Comparison of ENCODE assay signal across 8 mouse cellular contexts in genomic region chr2:91078314-91079025, GRCm38 (mm10). TPM values are rescaled to one million over a fixed set of nuclear protein-coding genes. Genes with fewer than 3 reads are reported as not detected.
DNase-seq lines count a peak whose midpoint lies in the region; ATAC-seq and TF ChIP-seq lines count a peak whose summit lies in the region.

No protein-coding gene starts in this region.

- H3K9ac ChIP-seq in lung, embryonic 14.5 days = peak overlapping the region; percentile 69
- H3K9ac ChIP-seq in stomach, postnatal 0 days (ENCODE audit: low read length) = peak overlapping the region; percentile 71

- no peaks in the 10 kb centered on the region for H3K9me3 ChIP-seq in lung, embryonic 14.5 days (ENCODE audit: low read depth, low read length)
- H3K9me3 ChIP-seq in hindbrain, embryonic 10.5 days = no peaks in the 10 kb centered on the region
- no peaks in the 10 kb centered on the region for H3K9me3 ChIP-seq in megakaryocyte, embryonic 14.5 days
- H3K9me3 ChIP-seq in stomach, postnatal 0 days (ENCODE audit: control insufficient read depth, low read length) = no peaks in the 10 kb centered on the region

- no peak overlapping the region for H3K27ac ChIP-seq in lung, embryonic 14.5 days (ENCODE audit: low read depth)
- H3K27ac ChIP-seq in hindbrain, embryonic 10.5 days = peak overlapping the region; percentile 86
- no peak overlapping the region for H3K27ac ChIP-seq in stomach, postnatal 0 days (replicated peaks)

- TF ChIP-seq CTCF in lung, embryonic 14.5 days (IDR thresholded peaks at IDR 0.05; ENCODE audit: low read depth) = no peak
- TF ChIP-seq CTCF in stomach, postnatal 0 days (IDR thresholded peaks at IDR 0.05; ENCODE audit: low read depth) = no peak

- peak; percentile 77 for ATAC-seq in lung, embryonic 14.5 days (ENCODE audit: insufficient read depth)
- peak; percentile 16 for ATAC-seq in common myeloid progenitor, adult 5-6 weeks (replicated peaks; ENCODE audit: low read depth, poor library complexity, severe bottlenecking)
- ATAC-seq in stomach, postnatal 0 days (ENCODE audit: low FRiP score, low TSS enrichment) = peak; percentile 53; the same call in 1 of the 2 replicates

- H3K27me3 ChIP-seq in lung, embryonic 14.5 days (ENCODE audit: insufficient read depth, low read length) = no peaks in the 10 kb centered on the region
- H3K27me3 ChIP-seq in hindbrain, embryonic 10.5 days (ENCODE audit: insufficient read depth, poor library complexity, severe bottlenecking) = peaks cover 12% of the 10 kb centered on the region; the same call in 1 of the 2 replicates
- H3K27me3 ChIP-seq in megakaryocyte, embryonic 14.5 days (replicated peaks) = no peaks in the 10 kb centered on the region
- H3K27me3 ChIP-seq in stomach, postnatal 0 days (ENCODE audit: control insufficient read depth, insufficient read depth, low read length) = no peaks in the 10 kb centered on the region

- H3K4me2 ChIP-seq in lung, embryonic 14.5 days = peak overlapping the region; percentile 91
- peak overlapping the region; percentile 94 for H3K4me2 ChIP-seq in stomach, postnatal 0 days (replicated peaks; ENCODE audit: low read depth)

- WGBS in lung, embryonic 14.5 days = 2% methylated on average over 23 of the region's 36 CpGs
- WGBS in hindbrain, embryonic 10.5 days = 2% methylated on average over 33 of the region's 36 CpGs
- WGBS in stomach, postnatal 0 days = 1% methylated on average over 28 of the region's 36 CpGs

- intact Hi-C loops in left cerebral cortex, postnatal 25 days (cut with DNase I) = no loop called here

- no peak for TF ChIP-seq EP300 in stomach, postnatal 0 days (optimal IDR thresholded peaks at IDR 0.05)

- no peaks in the 10 kb centered on the region for H3K4me1 ChIP-seq in lung, embryonic 14.5 days (ENCODE audit: insufficient read depth)
- peaks cover 24% of the 10 kb centered on the region for H3K4me1 ChIP-seq in hindbrain, embryonic 10.5 days (replicated peaks)
- peaks cover 69% of the 10 kb centered on the region for H3K4me1 ChIP-seq in megakaryocyte, embryonic 14.5 days
- H3K4me1 ChIP-seq in stomach, postnatal 0 days (replicated peaks; ENCODE audit: control insufficient read depth, insufficient read depth) = no peaks in the 10 kb centered on the region

- peak; percentile 54 for DNase-seq in lung, embryonic 14.5 days
- DNase-seq in lung, postnatal 14 days = no peak
- DNase-seq in hindbrain, embryonic 10.5 days (ENCODE audit: low spot score) = peak; percentile 50
- DNase-seq in stomach, postnatal 0 days (ENCODE audit: low spot score) = no peak
- DNase-seq in left cerebral cortex, postnatal 25 days (ENCODE audit: low spot score in 2 of 2) = no peak
- no peak for DNase-seq in right cerebral cortex, adult 2 months (ENCODE audit: low spot score in 2 of 2)

- H3K4me3 ChIP-seq in lung, embryonic 14.5 days (ENCODE audit: low read depth, low read length) = peak overlapping the region; percentile 51
- peak overlapping the region; percentile 63 for H3K4me3 ChIP-seq in hindbrain, embryonic 10.5 days
- H3K4me3 ChIP-seq in megakaryocyte, embryonic 14.5 days (replicated peaks) = peak overlapping the region; percentile 91
- peak overlapping the region; percentile 48 for H3K4me3 ChIP-seq in stomach, postnatal 0 days (ENCODE audit: low read depth, low read length)

- no peaks in the 10 kb centered on the region for H3K36me3 ChIP-seq in lung, embryonic 14.5 days (ENCODE audit: insufficient read depth)
- H3K36me3 ChIP-seq in hindbrain, embryonic 10.5 days = no peaks in the 10 kb centered on the region
- H3K36me3 ChIP-seq in megakaryocyte, embryonic 14.5 days (replicated peaks; ENCODE audit: low read length) = no peaks in the 10 kb centered on the region
- H3K36me3 ChIP-seq in stomach, postnatal 0 days (ENCODE audit: control insufficient read depth, insufficient read depth, low read length) = no peaks in the 10 kb centered on the region

RNA-seq across cellular contexts. Expression of gene Spi1, which starts 3.7 kb away (rescaled TPM):
- 6.2 TPM in 2 replicates for polyA plus RNA-seq in lung, embryonic 14.5 days (2014; fragmentation: Nextera tagmentation; extraction: Ambion mirVana)
- 64.4 and 74.3 TPM in 2 replicates for total RNA-seq in common myeloid progenitor, adult 5-6 weeks (2017)
- polyA plus RNA-seq in hindbrain, embryonic 10.5 days (2016; fragmentation: Nextera tagmentation; extraction: Ambion mirVana) = 4.3 TPM in 2 replicates
- 24.1 and 123 TPM in 2 replicates for polyA plus RNA-seq in megakaryocyte, embryonic 14.5 days (2012; ENCODE audit: insufficient read depth, low replicate concordance)
- polyA plus RNA-seq in stomach, postnatal 0 days (2015; fragmentation: Nextera tagmentation; extraction: Ambion mirVana) = 6.4 and 7.0 TPM in 2 replicates
- total RNA-seq in left cerebral cortex, postnatal 25 days (2021) = 1 to 10 TPM; 3.0 to 5.3 TPM

RNA-seq across cellular contexts. Expression of gene Slc39a13, which starts 8.3 kb away (rescaled TPM):
- polyA plus RNA-seq in lung, embryonic 14.5 days (2014; fragmentation: Nextera tagmentation; extraction: Ambion mirVana) = 29.0 and 33.3 TPM in 2 replicates
- total RNA-seq in common myeloid progenitor, adult 5-6 weeks (2017) = 8.9 and 10.7 TPM in 2 replicates
- polyA plus RNA-seq in hindbrain, embryonic 10.5 days (2016; fragmentation: Nextera tagmentation; extraction: Ambion mirVana) = 21.3 and 25.8 TPM in 2 replicates
- 28.0 and 30.3 TPM in 2 replicates for polyA plus RNA-seq in megakaryocyte, embryonic 14.5 days (2012; ENCODE audit: insufficient read depth, low replicate concordance)
- 19.1 and 19.4 TPM in 2 replicates for polyA plus RNA-seq in stomach, postnatal 0 days (2015; fragmentation: Nextera tagmentation; extraction: Ambion mirVana)
- 10 to 100 TPM; 25.1 to 29.4 TPM for total RNA-seq in left cerebral cortex, postnatal 25 days (2021)

RNA-seq across cellular contexts. Expression of gene Psmc3, which starts 24.7 kb away (rescaled TPM):
- polyA plus RNA-seq in lung, embryonic 14.5 days (2014; fragmentation: Nextera tagmentation; extraction: Ambion mirVana) = 300 and 322 TPM in 2 replicates
- total RNA-seq in common myeloid progenitor, adult 5-6 weeks (2017) = 227 and 246 TPM in 2 replicates
- polyA plus RNA-seq in hindbrain, embryonic 10.5 days (2016; fragmentation: Nextera tagmentation; extraction: Ambion mirVana) = 341 and 347 TPM in 2 replicates
- polyA plus RNA-seq in megakaryocyte, embryonic 14.5 days (2012; ENCODE audit: insufficient read depth, low replicate concordance) = 29.3 and 127 TPM in 2 replicates
- 203 and 211 TPM in 2 replicates for polyA plus RNA-seq in stomach, postnatal 0 days (2015; fragmentation: Nextera tagmentation; extraction: Ambion mirVana)
- total RNA-seq in left cerebral cortex, postnatal 25 days (2021) = 100 to 1,000 TPM; 184 to 218 TPM

RNA-seq across cellular contexts. Expression of gene Mybpc3, which starts 39.5 kb away (rescaled TPM):
- polyA plus RNA-seq in lung, embryonic 14.5 days (2014; fragmentation: Nextera tagmentation; extraction: Ambion mirVana) = 0.47 and 7.7 TPM in 2 replicates
- total RNA-seq in common myeloid progenitor, adult 5-6 weeks (2017) = 0.09 and 0.15 TPM in 2 replicates
- polyA plus RNA-seq in hindbrain, embryonic 10.5 days (2016; fragmentation: Nextera tagmentation; extraction: Ambion mirVana) = 0.32 TPM in 1 of 2 replicates, not detected in the other
- polyA plus RNA-seq in megakaryocyte, embryonic 14.5 days (2012; ENCODE audit: insufficient read depth, low replicate concordance) = 0.20 TPM in 1 of 2 replicates, not detected in the other
- 0.02 and 0.07 TPM in 2 replicates for polyA plus RNA-seq in stomach, postnatal 0 days (2015; fragmentation: Nextera tagmentation; extraction: Ambion mirVana)
- 1 to 10 TPM in 1 of 2 experiments, under 1 TPM in 1; 0.96 to 1.4 TPM for total RNA-seq in left cerebral cortex, postnatal 25 days (2021)

RNA-seq across cellular contexts. Expression of gene Rapsn, which starts 43.0 kb away (rescaled TPM):
- 1.5 and 1.6 TPM in 2 replicates for polyA plus RNA-seq in lung, embryonic 14.5 days (2014; fragmentation: Nextera tagmentation; extraction: Ambion mirVana)
- 3.9 and 5.0 TPM in 2 replicates for total RNA-seq in common myeloid progenitor, adult 5-6 weeks (2017)
- polyA plus RNA-seq in hindbrain, embryonic 10.5 days (2016; fragmentation: Nextera tagmentation; extraction: Ambion mirVana) = 0.41 and 1.7 TPM in 2 replicates
- polyA plus RNA-seq in megakaryocyte, embryonic 14.5 days (2012; ENCODE audit: insufficient read depth, low replicate concordance) = 6.0 and 10.3 TPM in 2 replicates
- 1.3 and 1.8 TPM in 2 replicates for polyA plus RNA-seq in stomach, postnatal 0 days (2015; fragmentation: Nextera tagmentation; extraction: Ambion mirVana)
- under 1 TPM; 0.41 to 0.53 TPM for total RNA-seq in left cerebral cortex, postnatal 25 days (2021)

Comparison
In these comparisons a context has a peak if more than half of its experiments do, and no peak if none do; other contexts are left out.
1. DNase-seq: peak in lung, embryonic 14.5 days (single experiment) and hindbrain, embryonic 10.5 days (single experiment); none in lung, postnatal 14 days (single experiment), stomach, postnatal 0 days (single experiment), left cerebral cortex, postnatal 25 days (0 of 2) and right cerebral cortex, adult 2 months (0 of 2).
2. ATAC-seq: peak in every context shown above with its lines; median percentile 77 in lung, embryonic 14.5 days; 53 in stomach, postnatal 0 days; 16 in common myeloid progenitor, adult 5-6 weeks.
3. Peak in every context shown above with its lines, with median percentiles within 50 percentile points of each other: H3K4me3 ChIP-seq.